Mouse (Mus musculus) kidney, embryonic 14.5 days (tissue): ENCODE results near the gene Zc2hc1c. TPM values are rescaled to one million over a fixed set of nuclear protein-coding genes. Genes with fewer than 3 reads are reported as not detected.

Experiments
- ATAC-seq: fragments of 200-750 bp; cut with Nextera tagmentation; 2 replicates; pipeline ENCODE4 v1.8.0; 2017; ENCODE audit warnings: moderate number of reproducible peaks, mild to moderate bottlenecking, moderate TSS enrichment, moderate library complexity; ENCODE audit not compliant: low FRiP score, low TSS enrichment
- H3K27ac ChIP-seq: fragments of 300-500 bp; sonication (generic); 2 replicates; pipeline ENCODE4 v1.5.1; 2014; ENCODE audit warnings: low read depth, mild to moderate bottlenecking, low read length, moderate library complexity, mixed read lengths
- H3K27me3 ChIP-seq: fragments of 300-500 bp; sonication (generic); 2 replicates; pipeline ENCODE4 v1.6.1; 2014; ENCODE audit warnings: mild to moderate bottlenecking, low read length; ENCODE audit not compliant: control insufficient read depth, insufficient read depth
- H3K36me3 ChIP-seq: fragments of 300-500 bp; sonication (generic); 2 replicates; pipeline ENCODE4 v1.6.1; 2014; ENCODE audit warnings: low read length, mixed read lengths; ENCODE audit not compliant: control insufficient read depth, insufficient read depth
- H3K4me1 ChIP-seq: fragments of 300-500 bp; sonication (generic); 2 replicates; pipeline ENCODE4 v1.6.1; 2014; ENCODE audit warnings: low read length, mixed read lengths; ENCODE audit not compliant: control insufficient read depth, insufficient read depth
- H3K4me2 ChIP-seq: fragments of 300-500 bp; sonication (generic); replicated peaks from 2 replicates; pipeline ENCODE4 v1.6.1; 2014; ENCODE audit warnings: low read depth, mild to moderate bottlenecking, low read length
- H3K4me3 ChIP-seq: fragments of 300-500 bp; sonication (generic); 2 replicates; pipeline ENCODE4 v1.5.1; 2014; ENCODE audit warnings: mild to moderate bottlenecking, low read length
- H3K9ac ChIP-seq: fragments of 300-500 bp; sonication (generic); 2 replicates; pipeline ENCODE4 v1.6.1; 2014; ENCODE audit warnings: low read depth, mild to moderate bottlenecking, low read length, moderate library complexity
- H3K9me3 ChIP-seq: fragments of 300-500 bp; sonication (generic); 2 replicates; pipeline ENCODE4 v1.6.1; 2016; ENCODE audit warnings: low read length; ENCODE audit not compliant: control insufficient read depth
- WGBS: fragments of 180-500 bp; shearing (Covaris S2); extraction: QIAGEN DNeasy Blood & Tissue Kit; methylation state at CpG from one replicate; pipeline ENCODE4 v1.1.7; 2014; 5-methylcytosine and 5-hydroxymethylcytosine counted together
- polyA plus RNA-seq: library from polyadenylated mRNA; unstranded; fragments of >200 nt; fragmentation: Nextera tagmentation; extraction: Ambion mirVana; gene quantifications from 2 replicates; pipeline ENCODE4 v1.2.1, GENCODE M21; 2014

The Zc2hc1c gene
- polyA plus RNA-seq, 1 experiment from 2014 or later: 3.2 TPM

GRCm38 (mm10) chr12:85290633-85291032 lies 2.2 kb downstream of the Zc2hc1c start:
- Histone ChIP-seq H3K36me3 (no peaks in the 10 kb centered on the region), H3K4me2 (0 out of 2 replicates have a peak overlapping the region, but pooled peaks have one; percentile 8), H3K27ac (no peak overlapping the region), H3K4me1 (peaks cover 8% of the 10 kb centered on the region; the same call in 1 of the 2 replicates), H3K27me3 (no peaks in the 10 kb centered on the region), H3K9ac (no peak overlapping the region), H3K9me3 (peaks cover 18% of the 10 kb centered on the region), H3K4me3 (no peak overlapping the region)
- no peak for ATAC-seq
- WGBS: 63% methylated on average over 10 of the region's 10 CpGs

- Histone ChIP-seq H3K36me3 (no peaks in the 10 kb centered on the region), H3K4me2 (no peak overlapping the region), H3K27me3 (no peaks in the 10 kb centered on the region), H3K9ac (no peak overlapping the region), H3K4me3 (no peak overlapping the region), H3K4me1 (peaks cover 8% of the 10 kb centered on the region; the same call in 1 of the 2 replicates), H3K9me3 (peaks cover 18% of the 10 kb centered on the region), H3K27ac (no peak overlapping the region)
- no peak for ATAC-seq
Measured at GRCm38 (mm10) chr12:85291541-85291940, 3.1 kb downstream of the Zc2hc1c start.

DNA sequence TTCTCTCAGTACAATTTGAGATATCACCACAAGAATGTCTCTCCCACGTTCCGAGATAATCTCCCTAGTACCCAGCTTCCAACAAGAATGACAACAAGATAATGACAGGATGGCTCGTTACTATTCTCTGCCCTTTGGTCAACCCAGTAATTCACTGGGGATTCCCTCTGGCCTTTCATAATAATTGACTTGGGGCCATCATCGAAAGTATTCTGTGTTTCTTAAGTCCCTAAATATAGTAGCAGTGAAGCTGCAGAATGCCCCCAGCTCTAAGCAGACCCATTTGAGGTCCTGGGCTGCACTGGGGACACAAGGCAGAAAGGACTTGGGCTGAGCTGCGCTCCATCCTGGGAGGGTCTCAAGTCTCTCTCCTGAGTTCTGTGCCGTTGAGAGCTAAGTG lies 3.9 kb downstream of the Zc2hc1c start:
- no peak overlapping the region for H3K4me3 ChIP-seq
- H3K9ac ChIP-seq: no peak overlapping the region
- ATAC-seq: no peak
- peaks cover 18% of the 10 kb centered on the region for H3K9me3 ChIP-seq
- no peaks in the 10 kb centered on the region for H3K27me3 ChIP-seq
- H3K27ac ChIP-seq: no peak overlapping the region
- no peak overlapping the region for H3K4me2 ChIP-seq
- no peaks in the 10 kb centered on the region for H3K36me3 ChIP-seq
- WGBS: 83% methylated on average over 6 of the region's 6 CpGs
- H3K4me1 ChIP-seq: peaks cover 12% of the 10 kb centered on the region

- Histone ChIP-seq H3K9me3 (peaks cover 18% of the 10 kb centered on the region), H3K4me1 (peaks cover 18% of the 10 kb centered on the region), H3K36me3 (no peaks in the 10 kb centered on the region), H3K27ac (no peak overlapping the region), H3K4me2 (no peak overlapping the region), H3K4me3 (no peak overlapping the region), H3K9ac (no peak overlapping the region), H3K27me3 (no peaks in the 10 kb centered on the region)
- no peak for ATAC-seq
Measured at GRCm38 (mm10) chr12:85292906-85293305, 4.5 kb downstream of the Zc2hc1c start.

- Histone ChIP-seq H3K9ac (no peak overlapping the region), H3K36me3 (peaks cover 4% of the 10 kb centered on the region; the same call in 1 of the 2 replicates), H3K27me3 (no peaks in the 10 kb centered on the region), H3K27ac (no peak overlapping the region), H3K4me2 (no peak overlapping the region), H3K4me1 (peaks cover 17% of the 10 kb centered on the region), H3K9me3 (peaks cover 18% of the 10 kb centered on the region), H3K4me3 (no peak overlapping the region)
- ATAC-seq: no peak
- 96% methylated on average over 2 of the region's 2 CpGs for WGBS
Measured at GRCm38 (mm10) chr12:85295506-85295905, 7.1 kb downstream of the Zc2hc1c start.

- H3K4me3 ChIP-seq: no peak overlapping the region
- no peak overlapping the region for H3K9ac ChIP-seq
- WGBS: 71% methylated on average over 5 of the region's 5 CpGs
- ATAC-seq: no peak
- H3K4me2 ChIP-seq: no peak overlapping the region
- peaks cover 18% of the 10 kb centered on the region for H3K9me3 ChIP-seq
- peaks cover 17% of the 10 kb centered on the region for H3K4me1 ChIP-seq
- peak overlapping the region; percentile 37; the same call in 1 of the 2 replicates for H3K27ac ChIP-seq
- peaks cover 18% of the 10 kb centered on the region for H3K36me3 ChIP-seq
- H3K27me3 ChIP-seq: no peaks in the 10 kb centered on the region
Measured at GRCm38 (mm10) chr12:85296915-85297314, 8.5 kb downstream of the Zc2hc1c start.

DNA sequence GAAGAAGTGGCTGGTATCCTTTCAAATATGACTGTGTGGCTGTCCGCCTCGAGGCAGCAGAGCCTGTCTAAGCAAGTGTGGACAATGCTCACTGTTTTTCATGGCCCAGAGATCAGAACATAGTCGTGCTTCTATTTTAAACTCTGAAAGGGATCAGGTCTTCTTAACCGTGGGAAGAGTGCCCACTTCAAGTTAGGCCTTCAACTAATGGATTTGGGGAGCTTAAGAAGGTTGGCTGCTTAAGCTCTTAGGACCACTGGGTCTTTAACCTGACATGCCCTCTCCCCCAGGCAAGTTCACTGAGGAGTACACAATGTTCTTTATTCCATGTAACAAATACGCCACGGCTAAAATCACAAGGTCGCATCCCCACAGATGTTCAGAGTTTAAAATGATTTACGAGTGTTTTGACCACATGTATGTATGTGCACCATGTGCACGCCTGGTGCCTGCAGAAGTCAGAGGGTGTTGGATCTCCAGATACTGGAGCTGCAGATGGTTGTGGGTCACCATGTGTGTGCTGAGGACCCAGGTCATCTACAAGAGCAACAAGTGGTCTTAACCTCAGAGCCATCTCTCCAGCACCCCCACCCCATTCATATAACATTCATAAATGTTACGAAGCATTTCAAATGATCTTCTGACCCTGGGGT lies 9.1 kb downstream of the Zc2hc1c start:
- ATAC-seq: peak; percentile 50; the same call in 1 of the 2 replicates
- H3K4me1 ChIP-seq: peaks cover 17% of the 10 kb centered on the region
- H3K9me3 ChIP-seq: peaks cover 18% of the 10 kb centered on the region
- 32% methylated on average over 10 of the region's 10 CpGs for WGBS
- no peak overlapping the region for H3K4me2 ChIP-seq
- H3K27ac ChIP-seq: peak overlapping the region; percentile 48; the same call in 1 of the 2 replicates
- no peak overlapping the region for H3K4me3 ChIP-seq
- H3K36me3 ChIP-seq: peaks cover 23% of the 10 kb centered on the region
- H3K27me3 ChIP-seq: no peaks in the 10 kb centered on the region
- H3K9ac ChIP-seq: no peak overlapping the region

- WGBS: 16% methylated on average over 11 of the region's 11 CpGs
- H3K4me3 ChIP-seq: no peak overlapping the region
- H3K4me1 ChIP-seq: peaks cover 17% of the 10 kb centered on the region
- no peaks in the 10 kb centered on the region for H3K27me3 ChIP-seq
- peak overlapping the region; percentile 48; the same call in 1 of the 2 replicates for H3K27ac ChIP-seq
- peak; percentile 87 for ATAC-seq
- no peak overlapping the region for H3K4me2 ChIP-seq
- H3K9me3 ChIP-seq: peaks cover 14% of the 10 kb centered on the region
- peaks cover 30% of the 10 kb centered on the region for H3K36me3 ChIP-seq
- H3K9ac ChIP-seq: no peak overlapping the region
Measured at GRCm38 (mm10) chr12:85298127-85298834, 9.9 kb downstream of the Zc2hc1c start.

DNA sequence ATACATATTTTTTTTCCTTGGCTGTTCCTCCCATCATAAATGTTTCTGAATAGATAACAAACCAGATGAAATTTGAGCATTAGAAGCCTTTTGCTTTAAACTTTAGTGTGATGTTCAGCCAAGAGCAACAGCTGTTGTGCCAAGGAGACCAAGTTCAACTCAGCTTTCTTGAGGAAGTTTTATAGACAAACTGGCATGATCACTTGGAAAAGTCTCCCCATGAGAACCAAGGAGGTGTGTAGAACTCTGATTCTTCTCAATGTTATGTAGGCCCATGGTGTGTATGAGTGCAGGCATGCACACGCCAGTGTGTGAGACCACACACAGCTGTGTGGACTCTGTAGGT lies 10.4 kb downstream of the Zc2hc1c start:
- Histone ChIP-seq H3K36me3 (peaks cover 33% of the 10 kb centered on the region), H3K4me1 (peaks cover 17% of the 10 kb centered on the region), H3K4me3 (no peak overlapping the region), H3K27me3 (no peaks in the 10 kb centered on the region), H3K4me2 (no peak overlapping the region), H3K9ac (no peak overlapping the region), H3K27ac (peak overlapping the region; percentile 0; the same call in 1 of the 2 replicates), H3K9me3 (peaks cover 12% of the 10 kb centered on the region)
- ATAC-seq: no peak
- WGBS: 53% methylated on average over 1 of the region's 1 CpGs
